Mouse (Mus musculus) cerebellum, adult 9-10 months (tissue): ENCODE measurements at regions not wholly inside any gene's neighbourhood (a gene's known extent, or its start where the extent isn't known, plus 50 kb on each side); places are given as distances from the start of the nearest gene placed in this dataset.
A peak's percentile ranks its signal among the peaks of the same experiment; 100 is the strongest.

Experiments used
- DNase-seq: peaks from one replicate; pipeline ENCODE4 v3.0.0; 2022

DNA sequence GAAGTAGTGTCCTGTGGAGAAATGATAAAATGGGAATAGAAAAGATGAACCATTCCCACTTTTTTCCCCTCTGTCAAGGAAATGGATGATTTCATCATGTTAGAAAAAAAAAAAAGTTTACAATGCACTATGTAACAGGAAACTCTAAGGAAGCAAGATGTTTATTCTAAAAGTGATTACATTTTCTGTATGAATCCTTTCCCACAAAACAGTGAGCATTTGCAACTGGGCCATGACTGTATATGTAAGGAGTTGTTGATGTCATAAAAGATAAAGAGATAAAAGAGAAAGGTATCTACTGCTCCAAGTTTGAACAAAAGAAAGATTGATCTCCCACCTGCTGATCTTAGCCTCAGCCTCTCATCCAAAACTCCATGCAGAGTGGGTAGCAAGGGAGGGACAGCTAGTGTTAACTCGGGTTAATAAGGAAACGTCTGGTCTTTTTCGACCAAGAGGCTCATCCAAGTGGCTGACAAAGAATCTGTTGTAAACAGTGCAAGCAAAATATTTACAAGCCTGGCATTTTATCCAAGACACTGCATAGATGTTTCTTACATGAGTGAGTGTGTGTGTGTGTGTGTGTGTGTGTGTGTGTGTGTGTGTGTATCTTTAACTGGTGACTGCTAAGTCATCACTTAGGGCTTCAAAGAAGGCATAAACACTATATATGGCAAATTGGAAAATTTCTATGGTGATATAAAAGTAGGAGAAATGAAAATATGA, 213.3 kb downstream of the Gm9733 start:
- no peak for DNase-seq

DNA sequence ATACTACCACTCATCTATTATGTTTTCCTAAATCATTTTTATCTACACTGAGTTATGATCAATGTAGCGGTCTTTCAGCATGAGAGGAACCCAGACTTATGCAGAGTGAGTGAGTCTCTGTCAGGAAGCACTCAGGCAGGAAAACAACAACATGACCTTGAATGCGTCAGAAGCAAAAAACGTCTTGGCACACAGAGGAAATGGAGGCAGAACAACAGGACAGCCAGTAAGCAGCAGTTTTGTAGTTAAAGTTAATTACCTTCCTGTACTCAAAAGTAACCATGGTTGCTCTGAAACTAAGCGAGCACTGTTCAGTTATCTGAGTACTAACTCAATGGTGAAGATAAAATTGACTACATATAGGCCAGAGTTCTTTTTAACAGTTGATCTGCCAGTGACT, 205.4 kb downstream of the Gm9733 start:
- no peak for DNase-seq

- no peak for DNase-seq
These were observed 203.7 kb downstream of the Gm9733 start for GRCm38 (mm10) chr3:15128370-15128769.

DNA sequence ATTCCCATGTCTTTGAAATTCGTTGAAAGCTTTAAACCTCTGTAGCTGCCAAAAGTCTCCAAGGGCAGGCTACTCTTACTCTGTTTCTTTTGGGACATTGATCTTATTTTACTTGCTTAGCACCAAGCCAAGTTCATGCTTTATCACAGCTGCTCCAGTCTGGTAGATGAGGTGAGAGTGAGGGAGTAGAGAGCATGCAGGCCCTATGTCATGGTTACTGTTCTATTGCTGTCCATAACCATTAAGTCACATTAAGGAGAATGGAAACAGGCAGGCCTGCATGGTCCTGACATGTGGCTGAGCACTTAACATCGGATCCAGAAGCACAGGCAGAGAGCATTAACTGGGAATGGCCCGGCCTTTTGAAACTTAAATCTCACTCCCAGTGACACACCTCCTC, 203.1 kb downstream of the Gm9733 start:
- DNase-seq: no peak

- no peak for DNase-seq
These were observed 202.3 kb downstream of the Gm9733 start for GRCm38 (mm10) chr3:15129729-15130369.

DNA sequence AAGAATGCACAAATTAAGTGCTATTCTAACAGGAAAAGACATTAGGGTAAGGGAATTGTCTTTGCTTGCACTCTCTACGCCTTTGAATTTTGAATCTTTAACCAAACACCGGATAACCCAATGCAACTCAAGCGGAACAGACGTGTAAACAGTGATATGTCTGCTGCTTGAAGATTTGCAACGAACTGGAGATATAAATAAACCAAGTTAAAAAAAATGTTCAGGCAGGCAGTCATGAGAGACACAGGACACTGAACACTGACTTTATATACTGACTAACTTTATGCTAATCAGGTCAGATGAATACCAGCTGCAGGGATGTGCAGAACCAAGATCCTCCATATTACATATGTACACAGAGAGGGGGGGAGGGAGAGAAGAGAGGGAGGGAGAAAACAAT, 200.0 kb downstream of the Gm9733 start:
- DNase-seq: no peak

DNA sequence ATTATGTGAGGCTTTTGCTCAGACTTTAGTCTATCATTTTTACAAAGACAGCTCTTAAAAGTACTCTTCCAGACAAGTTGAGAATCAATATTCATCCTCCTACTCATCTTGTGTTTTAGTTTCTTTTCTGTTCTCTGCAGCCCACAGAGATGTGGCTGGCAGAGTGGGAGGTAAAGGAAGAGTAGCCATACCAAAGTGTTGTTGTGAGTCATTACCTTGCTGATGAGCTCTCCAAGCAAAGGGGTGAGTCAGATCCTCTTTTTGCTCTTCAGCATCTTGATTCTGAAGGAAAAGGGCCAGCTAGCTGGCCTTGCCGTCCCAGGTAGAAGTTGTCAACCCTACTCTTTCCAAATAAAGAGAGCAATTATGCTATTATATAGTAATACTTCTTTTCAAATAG, 192.6 kb downstream of the Gm9733 start:
- DNase-seq: no peak

GRCm38 (mm10) chr3:15153710-15154109, 178.4 kb downstream of the Gm9733 start:
- no peak for DNase-seq

GRCm38 (mm10) chr3:15154153-15154552, 177.9 kb downstream of the Gm9733 start:
- peak; percentile 88 for DNase-seq

DNA sequence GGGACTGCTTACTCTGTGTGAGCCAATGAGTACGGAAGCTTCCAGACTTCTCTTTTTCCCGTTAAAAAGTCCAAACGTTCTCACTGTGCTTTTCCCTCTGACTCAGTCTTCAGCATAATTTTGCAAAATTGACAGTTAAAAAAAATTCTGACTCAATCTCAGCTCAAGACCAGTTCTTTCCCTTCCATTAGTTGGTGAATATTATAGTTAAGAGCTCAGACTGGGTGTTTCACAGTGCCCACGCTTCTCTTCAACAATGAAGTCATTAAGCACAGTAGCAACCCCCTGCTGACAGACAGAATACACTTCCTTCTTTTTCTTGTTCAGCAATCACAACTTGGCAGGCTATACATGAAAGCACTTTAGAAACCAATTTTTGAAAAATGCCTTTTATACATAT, 175.4 kb downstream of the Gm9733 start:
- no peak for DNase-seq

- no peak for DNase-seq
These were observed 174.3 kb downstream of the Gm9733 start for GRCm38 (mm10) chr3:15157842-15158241.

DNA sequence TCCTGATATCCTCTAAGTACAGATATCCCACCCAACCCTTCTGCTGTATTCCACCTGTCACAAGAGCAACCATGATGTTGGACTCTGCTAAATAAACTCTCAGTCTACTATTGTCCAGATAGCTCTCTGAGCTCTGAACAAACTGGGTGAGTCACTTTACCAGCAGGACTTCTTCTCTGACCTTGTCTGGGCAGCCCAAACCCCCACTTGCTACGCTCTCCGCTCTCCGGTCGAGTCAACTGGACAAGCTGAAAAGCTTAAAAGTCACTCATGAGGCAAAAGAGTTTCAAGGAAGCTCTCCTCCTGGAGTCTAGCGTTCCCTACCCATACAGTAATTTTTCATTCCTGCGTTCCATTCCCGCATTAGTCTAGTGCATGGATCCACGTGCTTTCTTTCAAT, 173.2 kb downstream of the Gm9733 start:
- no peak for DNase-seq

GRCm38 (mm10) chr3:15159965-15160714, 172.0 kb downstream of the Gm9733 start:
- no peak for DNase-seq

DNA sequence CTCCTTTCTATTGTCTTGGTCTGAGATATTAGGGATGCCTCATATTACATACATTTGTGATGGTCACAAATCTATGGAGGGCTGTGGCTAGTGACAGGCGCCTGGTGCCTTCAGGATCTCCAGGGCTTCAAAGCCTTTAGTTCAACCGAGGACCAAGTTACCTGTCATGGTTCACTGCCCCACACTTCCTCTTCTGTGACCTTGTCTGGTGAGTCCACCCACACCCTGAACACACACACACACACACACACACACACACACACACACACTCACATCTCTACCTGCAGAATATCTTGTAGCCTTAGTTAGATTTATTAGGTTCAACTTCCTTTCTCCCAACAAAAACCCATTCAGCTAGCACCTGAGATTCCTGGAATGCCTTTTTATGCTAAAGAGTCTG, 156.3 kb downstream of the Gm9733 start:
- no peak for DNase-seq

DNA sequence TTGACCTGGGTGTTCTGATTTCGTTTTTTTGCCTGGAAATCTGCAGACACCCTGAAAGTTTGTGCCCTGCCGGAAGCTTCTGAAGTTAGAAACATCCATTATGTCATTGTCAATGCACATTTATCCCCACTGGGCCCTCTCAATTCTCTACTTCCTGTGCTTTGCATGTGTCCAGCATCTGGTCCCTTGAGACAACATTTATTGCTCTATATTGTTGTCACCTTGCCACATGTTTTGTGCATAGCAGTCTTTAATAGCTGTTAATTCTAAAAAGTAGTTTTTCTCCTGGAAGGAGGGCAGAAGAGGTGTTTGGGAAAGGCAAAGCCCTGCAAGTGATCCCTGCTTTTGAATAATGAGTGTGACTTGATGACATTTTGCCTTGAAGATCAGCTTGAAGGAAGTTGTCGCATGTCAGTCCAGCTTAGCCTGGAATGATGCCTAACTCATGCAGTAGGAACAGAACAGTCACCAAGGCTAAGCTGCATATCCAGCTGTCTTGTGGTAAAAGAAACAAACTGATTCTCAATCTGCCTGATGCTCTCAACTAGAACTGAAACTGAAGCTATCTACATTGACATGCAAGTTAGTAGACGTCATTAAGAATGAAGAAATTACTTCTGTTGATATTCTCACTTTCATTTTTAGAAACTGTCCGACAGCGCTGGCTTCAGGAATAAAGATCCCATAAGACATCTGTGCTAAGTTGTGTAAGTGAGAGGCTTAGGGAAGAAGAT, 152.9 kb downstream of the Gm9733 start:
- no peak for DNase-seq

DNA sequence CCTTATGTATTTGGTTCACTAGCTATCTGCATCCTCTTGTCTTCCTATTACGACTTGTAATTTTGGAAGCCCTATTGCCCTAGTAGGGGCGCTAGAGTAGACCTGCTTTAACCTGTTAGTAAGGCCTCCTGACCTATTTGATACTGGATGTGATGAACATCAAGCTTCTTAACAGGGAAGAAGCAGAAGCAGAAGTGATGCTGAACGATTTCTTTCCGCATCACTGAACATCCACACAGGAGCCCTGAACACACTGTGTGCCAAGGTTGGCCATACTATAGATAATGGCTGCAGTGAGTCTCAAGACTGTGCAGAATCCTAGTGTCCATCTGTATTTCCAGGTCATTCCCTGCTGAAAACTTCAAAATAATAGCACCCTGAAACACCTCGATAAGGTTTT, 151.0 kb downstream of the Gm9733 start:
- no peak for DNase-seq

DNA sequence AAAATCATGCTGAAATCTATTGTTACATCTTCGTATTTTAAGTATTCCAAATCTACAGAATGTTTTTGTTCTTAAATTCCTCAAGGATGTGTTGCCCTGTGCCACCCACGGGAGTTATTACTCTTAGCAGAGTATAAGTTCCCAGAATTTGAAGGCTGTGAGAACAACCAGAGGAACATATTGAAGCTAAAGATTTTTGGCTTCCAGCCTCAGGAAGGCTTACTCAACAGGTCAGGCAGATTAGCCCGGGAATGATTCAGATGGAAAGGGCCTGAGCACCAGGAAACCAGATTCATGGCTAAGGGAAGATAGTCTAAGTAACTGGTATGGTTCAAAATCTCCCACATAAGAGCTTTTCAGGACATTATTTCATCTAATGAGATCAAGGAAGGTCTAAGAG, 145.4 kb downstream of the Gm9733 start:
- DNase-seq: peak; percentile 9

- peak; percentile 75 for DNase-seq
These were observed 137.7 kb downstream of the Gm9733 start for GRCm38 (mm10) chr3:15194362-15194761.

DNA sequence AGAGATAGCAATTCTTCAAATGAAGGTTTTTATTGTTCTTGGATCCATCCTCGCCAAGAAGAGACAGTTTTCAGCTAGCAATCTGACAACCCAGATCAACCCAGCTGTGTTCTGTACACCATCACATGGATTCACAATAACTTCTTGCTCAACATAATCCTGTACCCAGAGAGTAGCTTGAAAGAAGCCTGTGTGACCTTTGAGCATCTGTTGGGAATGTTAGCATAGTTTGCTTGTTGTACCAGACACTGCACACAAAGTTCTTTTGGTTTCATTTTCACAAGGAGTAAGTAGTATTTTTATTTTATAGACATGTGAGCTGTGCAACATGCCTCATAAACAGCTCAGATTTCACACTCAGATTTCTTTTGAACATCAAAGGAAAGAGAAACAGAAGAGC, 136.0 kb downstream of the Gm9733 start:
- no peak for DNase-seq

DNA sequence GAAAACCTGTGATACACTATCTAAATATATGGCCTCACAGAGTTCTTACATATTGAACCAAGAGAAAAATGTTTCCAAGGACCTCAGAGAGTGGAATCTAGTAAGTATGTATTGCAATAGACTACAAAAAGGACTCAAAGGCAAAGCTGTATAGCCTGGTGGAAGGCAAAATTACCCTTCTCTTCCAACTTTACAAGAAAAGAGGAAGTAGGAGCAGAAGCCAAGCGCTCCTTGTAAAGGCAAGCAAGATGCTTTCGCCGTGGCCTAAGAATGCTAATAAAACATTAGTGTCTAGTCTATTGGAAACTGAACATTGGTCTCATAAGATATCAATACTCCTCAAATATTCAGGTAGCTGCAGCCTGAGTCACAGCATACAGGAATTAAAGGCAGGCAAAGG, 134.0 kb downstream of the Gm9733 start:
- DNase-seq: no peak

- no peak for DNase-seq
These were observed 131.8 kb downstream of the Gm9733 start for GRCm38 (mm10) chr3:15200309-15200708.

- DNase-seq: no peak
These were observed 131.1 kb downstream of the Gm9733 start for GRCm38 (mm10) chr3:15200990-15201389.

DNA sequence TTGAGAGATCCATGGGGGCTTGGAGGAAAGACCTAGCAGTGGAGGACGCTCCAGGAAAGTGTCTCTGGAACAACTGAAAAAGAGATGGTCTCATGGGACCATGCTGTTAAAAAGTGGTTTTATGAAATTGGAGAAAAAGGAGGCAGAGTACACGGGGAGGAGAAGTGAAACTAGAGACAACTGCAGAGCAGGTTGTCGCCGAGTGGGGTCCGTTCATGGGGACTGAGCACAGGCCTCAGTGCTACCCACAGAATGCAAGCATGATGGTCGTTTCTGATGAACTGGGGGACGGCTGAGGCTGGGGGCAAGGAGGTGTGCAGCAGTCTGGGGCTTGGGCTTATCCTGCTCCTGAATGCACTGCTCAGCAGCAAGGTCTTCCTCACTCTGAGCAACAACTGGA, 129.3 kb downstream of the Gm9733 start:
- no peak for DNase-seq
